Mouse (Mus musculus): Measurements from ENCODE around the gene Bgn. TPM values are rescaled to one million over a fixed set of nuclear protein-coding genes. Genes with fewer than 3 reads are reported as not detected.
"Not testable (repeated sequence)": the region's sequence is repeated elsewhere in the genome, so short reads cannot be mapped to it uniquely, and the experiment has no call there.

The Bgn gene
- polyA plus RNA-seq, 1 experiment: 25.5 TPM

DNA sequence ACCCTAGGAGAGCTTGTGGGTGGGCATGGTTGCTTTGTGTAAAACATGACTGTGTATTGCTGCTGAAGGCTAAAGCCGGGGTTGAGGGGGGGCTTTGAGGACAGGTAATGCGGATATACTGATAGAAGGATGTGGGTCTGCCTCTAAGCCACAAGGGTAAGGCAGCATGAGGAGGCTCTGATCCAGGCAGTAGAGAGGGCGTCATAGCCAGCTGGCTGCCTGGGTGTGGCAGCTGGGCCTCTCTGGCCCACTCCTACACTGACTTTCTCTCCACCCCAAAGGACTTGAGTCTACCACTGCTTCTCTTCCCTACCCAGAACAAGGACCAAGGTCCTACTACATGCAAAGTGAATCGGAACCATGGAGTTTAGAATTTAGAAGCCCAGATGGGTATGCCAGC is 1.5 kb downstream of the Bgn start:
- Histone ChIP-seq H3K4me3 (ENCODE audit: insufficient read depth, low read length) (no peak overlapping the region), H3K27ac (ENCODE audit: insufficient read depth, low read depth, low read length) (no peak overlapping the region), H3K4me1 (ENCODE audit: control insufficient read depth, insufficient read depth, low read length) (peaks cover 2% of the 10 kb centered on the region; the same call in 1 of the 2 replicates)
- TF ChIP-seq CTCF (IDR thresholded peaks at IDR 0.05; ENCODE audit: low read depth, low read length): no peak

DNA sequence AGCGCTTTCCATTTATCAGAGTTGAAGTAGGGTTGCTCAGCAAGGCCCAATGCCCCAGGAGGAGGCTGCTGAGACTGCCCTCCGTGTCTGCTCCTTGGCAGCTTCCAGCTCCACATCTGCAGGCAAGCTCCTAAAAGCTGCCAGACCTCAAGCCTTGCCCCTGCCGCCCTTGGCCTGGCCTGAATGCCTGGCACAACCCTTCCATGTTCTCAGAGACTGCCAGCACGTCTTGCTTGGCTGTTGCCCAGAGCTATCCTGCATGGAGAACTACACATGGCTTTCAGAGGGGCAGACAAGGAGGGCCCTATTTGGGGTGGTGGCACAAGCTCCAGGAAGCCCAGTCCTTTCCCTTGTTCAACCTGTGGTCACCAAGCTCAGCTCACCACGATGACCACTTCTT is 3.5 kb downstream of the Bgn start:
- Histone ChIP-seq H3K4me3 (ENCODE audit: insufficient read depth, low read length) (no peak overlapping the region), H3K4me1 (ENCODE audit: control insufficient read depth, insufficient read depth, low read length) (no peaks in the 10 kb centered on the region), H3K27ac (ENCODE audit: insufficient read depth, low read depth, low read length) (no peak overlapping the region)
- TF ChIP-seq POLR2A (IDR thresholded peaks at IDR 0.05; ENCODE audit: borderline replicate concordance, low read depth, low read length) (no peak), CTCF (IDR thresholded peaks at IDR 0.05; ENCODE audit: low read depth, low read length) (no peak)

DNA sequence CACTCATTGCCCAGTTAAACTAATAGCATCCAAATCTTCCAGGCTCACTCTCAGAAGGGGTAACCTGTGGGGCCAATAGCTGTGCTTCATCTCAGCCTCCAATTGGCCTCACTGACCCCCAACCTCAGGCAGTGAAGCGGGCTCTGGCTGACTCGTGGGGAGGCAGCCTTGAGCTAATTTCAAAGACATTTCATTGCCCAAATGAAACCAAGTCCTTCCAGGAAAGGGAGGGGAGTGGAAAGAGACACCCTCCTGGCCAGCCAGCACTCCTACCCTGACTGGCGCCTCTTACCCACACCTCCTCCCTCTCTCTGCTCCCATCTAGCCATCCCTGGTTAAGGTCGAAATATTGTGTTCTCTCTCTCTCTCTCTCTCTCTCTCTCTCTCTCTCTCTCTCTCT is 6.8 kb downstream of the Bgn start:
- no peak overlapping the region for H3K27ac ChIP-seq (ENCODE audit: insufficient read depth, low read depth, low read length)
- H3K4me1 ChIP-seq (ENCODE audit: control insufficient read depth, insufficient read depth, low read length): no peaks in the 10 kb centered on the region
- no peak overlapping the region for H3K4me3 ChIP-seq (ENCODE audit: insufficient read depth, low read length)
- TF ChIP-seq POLR2A (IDR thresholded peaks at IDR 0.05; ENCODE audit: borderline replicate concordance, low read depth, low read length): no peak
- TF ChIP-seq CTCF (IDR thresholded peaks at IDR 0.05; ENCODE audit: low read depth, low read length): no peak

DNA sequence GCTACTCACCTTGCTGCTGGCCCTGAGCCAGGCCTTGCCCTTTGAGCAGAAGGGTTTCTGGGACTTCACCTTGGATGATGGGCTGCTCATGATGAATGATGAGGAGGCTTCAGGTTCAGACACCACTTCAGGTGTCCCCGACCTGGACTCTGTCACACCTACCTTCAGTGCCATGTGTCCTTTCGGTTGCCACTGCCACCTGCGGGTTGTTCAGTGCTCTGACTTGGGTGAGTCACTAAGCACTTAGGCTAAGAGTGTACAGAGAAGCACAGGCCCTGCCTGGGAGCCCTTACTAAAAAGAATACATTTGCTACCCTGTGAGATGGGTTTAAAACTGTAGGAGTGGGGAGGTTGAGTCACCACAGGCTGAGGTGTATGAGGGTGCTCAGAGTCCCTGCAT is 7.4 kb downstream of the Bgn start:
- TF ChIP-seq POLR2A (IDR thresholded peaks at IDR 0.05; ENCODE audit: borderline replicate concordance, low read depth, low read length) (no peak), CTCF (IDR thresholded peaks at IDR 0.05; ENCODE audit: low read depth, low read length) (no peak)
- no peaks in the 10 kb centered on the region for H3K4me1 ChIP-seq (ENCODE audit: control insufficient read depth, insufficient read depth, low read length)

DNA sequence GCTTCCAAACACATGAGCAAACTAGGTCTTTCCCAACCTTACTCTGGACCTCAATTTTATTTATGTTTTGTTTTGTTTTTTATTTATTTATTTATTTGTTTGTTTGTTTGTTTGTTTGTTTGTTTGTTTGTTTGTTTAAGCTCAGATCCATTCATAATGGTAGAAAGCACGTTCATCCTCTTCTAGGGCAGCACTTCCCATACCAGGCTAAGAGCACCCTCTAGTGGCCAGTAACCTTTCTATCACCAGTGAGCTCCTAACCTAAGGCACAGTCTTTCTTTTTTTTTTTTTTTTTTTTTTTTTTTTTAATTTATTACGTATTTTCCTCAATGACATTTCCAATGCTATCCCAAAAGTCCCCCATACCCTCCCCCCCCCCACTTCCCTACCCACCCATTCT is 10.2 kb downstream of the Bgn start:
- not testable (repeated sequence) for H3K4me1 ChIP-seq (ENCODE audit: control insufficient read depth, insufficient read depth, low read length)

More for the DNA sequence above, 7.4 kb downstream of the Bgn start:
- Histone ChIP-seq H3K27ac (ENCODE audit: insufficient read depth, low read depth, low read length) (no peak overlapping the region), H3K4me3 (ENCODE audit: insufficient read depth, low read length) (no peak overlapping the region)

DNA sequence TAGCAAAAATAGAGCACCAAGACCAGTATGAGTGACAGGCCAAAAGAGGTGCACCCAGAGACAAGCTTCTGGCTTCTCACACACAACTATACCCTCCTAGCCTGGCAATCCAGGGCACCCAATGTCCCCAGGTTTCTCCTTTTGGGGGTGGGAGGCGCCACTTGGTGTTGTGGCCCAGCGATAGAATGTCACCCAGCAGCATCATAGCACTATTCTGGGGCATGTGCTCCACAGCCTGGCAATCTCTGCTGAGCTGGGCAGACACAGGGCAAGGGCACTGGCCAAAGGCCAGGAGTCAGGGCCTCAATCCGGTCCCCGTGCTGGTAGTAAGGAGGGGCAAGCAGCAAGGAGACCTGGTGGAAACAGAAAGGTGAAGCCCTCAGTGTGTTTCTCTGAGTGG is 13.3 kb downstream of the Bgn start:
- no peak for TF ChIP-seq CTCF (IDR thresholded peaks at IDR 0.05; ENCODE audit: low read depth, low read length)
- no peak for TF ChIP-seq POLR2A (IDR thresholded peaks at IDR 0.05; ENCODE audit: borderline replicate concordance, low read depth, low read length)
- H3K4me1 ChIP-seq (ENCODE audit: control insufficient read depth, insufficient read depth, low read length): no peaks in the 10 kb centered on the region
- no peak overlapping the region for H3K4me3 ChIP-seq (ENCODE audit: insufficient read depth, low read length)
- H3K27ac ChIP-seq (ENCODE audit: insufficient read depth, low read depth, low read length): no peak overlapping the region

More for the DNA sequence above, 10.2 kb downstream of the Bgn start:
- not testable (repeated sequence) for H3K4me3 ChIP-seq (ENCODE audit: insufficient read depth, low read length); H3K27ac ChIP-seq (ENCODE audit: insufficient read depth, low read depth, low read length)

DNA sequence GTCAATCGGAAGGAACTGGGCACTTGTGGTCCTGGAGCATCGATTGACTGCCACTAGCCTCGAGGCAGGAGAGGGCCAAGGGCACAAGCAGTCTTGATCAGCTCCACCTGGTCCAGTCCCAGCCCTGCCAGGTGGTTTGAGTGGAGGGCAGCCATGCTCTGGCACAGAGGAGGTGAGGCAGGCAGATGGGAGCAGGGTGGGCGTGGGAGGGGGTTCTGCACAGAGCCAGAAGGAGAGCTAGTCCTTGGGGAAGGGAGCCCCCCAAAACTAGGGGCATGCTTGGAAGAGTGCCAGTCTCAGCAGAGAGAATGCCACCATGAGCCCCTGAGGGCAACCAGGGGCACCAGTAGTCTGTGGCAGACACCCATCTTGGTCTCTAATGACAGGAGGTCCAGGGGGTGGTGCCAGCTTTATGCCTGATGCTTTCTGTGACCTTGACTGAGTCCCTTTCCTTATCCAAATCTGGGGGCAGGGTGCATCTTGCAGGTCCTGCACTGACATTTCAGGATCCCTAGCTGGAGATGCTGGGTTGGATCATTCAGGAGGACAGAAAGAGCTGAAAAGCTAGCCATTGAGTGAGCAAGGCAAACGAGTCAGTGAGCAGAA is 21.8 kb downstream of the Bgn start:
- H3K4me1 ChIP-seq (ENCODE audit: control insufficient read depth, insufficient read depth, low read length): no peaks in the 10 kb centered on the region
- no peak for TF ChIP-seq CTCF (IDR thresholded peaks at IDR 0.05; ENCODE audit: low read depth, low read length)
- no peak for TF ChIP-seq POLR2A (IDR thresholded peaks at IDR 0.05; ENCODE audit: borderline replicate concordance, low read depth, low read length)
- no peak overlapping the region for H3K4me3 ChIP-seq (ENCODE audit: insufficient read depth, low read length)
- no peak overlapping the region for H3K27ac ChIP-seq (ENCODE audit: insufficient read depth, low read depth, low read length)

DNA sequence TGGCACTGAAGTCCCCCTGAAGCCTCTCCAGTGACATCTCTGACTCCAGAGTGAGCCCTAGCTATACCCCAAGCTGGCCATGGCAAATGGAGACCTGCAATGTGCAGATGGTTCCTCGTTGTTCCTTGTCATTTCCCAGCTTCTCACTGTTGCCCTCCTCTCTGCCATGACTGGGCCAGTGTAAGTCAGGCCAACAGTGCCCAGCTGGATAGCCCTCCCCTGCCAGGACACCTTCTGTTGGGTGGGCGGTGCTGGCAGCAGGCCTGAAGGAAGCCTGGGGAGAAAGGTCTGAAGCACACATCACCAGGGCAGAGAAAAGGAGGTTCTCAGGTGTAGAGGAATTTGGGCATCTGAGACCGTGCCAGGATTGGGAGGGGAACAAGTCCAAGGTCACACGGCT is 23.2 kb downstream of the Bgn start:
- TF ChIP-seq POLR2A (IDR thresholded peaks at IDR 0.05; ENCODE audit: borderline replicate concordance, low read depth, low read length): no peak
- TF ChIP-seq CTCF (IDR thresholded peaks at IDR 0.05; ENCODE audit: low read depth, low read length): no peak
- Histone ChIP-seq H3K27ac (ENCODE audit: insufficient read depth, low read depth, low read length) (no peak overlapping the region), H3K4me1 (ENCODE audit: control insufficient read depth, insufficient read depth, low read length) (no peaks in the 10 kb centered on the region), H3K4me3 (ENCODE audit: insufficient read depth, low read length) (no peak overlapping the region)

DNA sequence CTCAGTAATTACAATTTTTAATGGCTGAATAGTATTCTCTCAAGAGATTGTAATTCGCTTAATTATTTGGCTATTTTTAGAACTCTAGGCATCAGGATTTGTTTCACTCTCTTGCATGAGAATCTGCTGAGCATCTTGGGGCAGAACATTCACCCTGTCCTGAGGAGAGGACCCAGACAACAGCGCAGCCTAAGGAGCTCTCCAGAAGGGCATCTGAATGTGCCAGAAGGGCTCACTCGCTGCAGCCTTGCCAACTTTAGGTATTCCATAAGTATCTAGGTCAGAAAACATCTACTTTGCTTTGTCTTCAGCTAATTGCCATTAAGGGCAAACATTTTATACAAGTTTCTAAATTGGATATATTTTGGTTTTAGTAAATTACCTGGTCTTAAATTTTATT is 25.8 kb downstream of the Bgn start:
- Histone ChIP-seq H3K4me3 (ENCODE audit: insufficient read depth, low read length) (no peak overlapping the region), H3K27ac (ENCODE audit: insufficient read depth, low read depth, low read length) (no peak overlapping the region), H3K4me1 (ENCODE audit: control insufficient read depth, insufficient read depth, low read length) (no peaks in the 10 kb centered on the region)
- TF ChIP-seq CTCF (IDR thresholded peaks at IDR 0.05; ENCODE audit: low read depth, low read length) (no peak), POLR2A (IDR thresholded peaks at IDR 0.05; ENCODE audit: borderline replicate concordance, low read depth, low read length) (no peak)

DNA sequence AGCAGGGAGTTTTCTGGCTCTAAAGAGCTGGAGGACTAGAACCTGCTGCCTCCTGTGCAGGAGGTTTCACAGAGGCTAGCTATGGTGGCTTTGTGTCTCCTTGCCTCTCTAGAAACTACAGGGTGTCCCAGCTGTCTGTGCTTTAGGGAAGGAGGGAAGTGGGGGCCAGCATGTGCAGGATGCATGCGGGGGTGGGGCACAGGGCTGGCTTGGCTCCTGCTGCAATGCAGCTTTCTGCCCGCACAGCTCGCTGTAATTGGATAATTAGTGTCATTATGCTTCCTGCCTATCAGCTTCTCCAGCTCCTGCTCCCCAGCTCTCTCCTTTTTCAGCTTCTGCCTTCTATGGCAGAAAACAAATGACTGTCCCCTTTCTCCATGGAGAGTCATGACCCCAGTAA is 29.5 kb downstream of the Bgn start:
- TF ChIP-seq CTCF (IDR thresholded peaks at IDR 0.05; ENCODE audit: low read depth, low read length) (no peak), POLR2A (IDR thresholded peaks at IDR 0.05; ENCODE audit: borderline replicate concordance, low read depth, low read length) (no peak)
- Histone ChIP-seq H3K27ac (ENCODE audit: insufficient read depth, low read depth, low read length) (no peak overlapping the region), H3K4me3 (ENCODE audit: insufficient read depth, low read length) (no peak overlapping the region), H3K4me1 (ENCODE audit: control insufficient read depth, insufficient read depth, low read length) (no peaks in the 10 kb centered on the region)

DNA sequence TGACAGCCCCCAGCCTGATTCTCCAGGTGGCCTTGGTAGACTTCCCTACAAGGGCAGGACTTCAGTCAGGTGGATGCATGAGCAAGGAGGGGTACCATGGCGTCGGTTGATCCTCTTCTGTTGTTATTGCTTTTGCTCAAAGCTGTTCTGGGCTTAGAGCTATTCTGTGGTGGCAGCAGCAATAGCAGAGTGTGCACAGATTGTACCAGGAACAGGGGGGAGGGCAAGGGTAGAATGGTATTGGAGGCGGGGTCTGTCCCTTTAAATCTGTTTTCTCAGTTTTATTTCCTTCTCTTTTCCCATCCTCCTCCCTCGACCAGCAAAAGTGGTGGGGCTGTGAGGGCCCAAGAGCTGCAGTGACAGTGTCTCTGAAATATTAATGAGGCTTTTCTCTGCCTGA is 33.2 kb downstream of the Bgn start:
- TF ChIP-seq CTCF (IDR thresholded peaks at IDR 0.05; ENCODE audit: low read depth, low read length) (no peak), POLR2A (IDR thresholded peaks at IDR 0.05; ENCODE audit: borderline replicate concordance, low read depth, low read length) (no peak)
- Histone ChIP-seq H3K27ac (ENCODE audit: insufficient read depth, low read depth, low read length) (no peak overlapping the region), H3K4me1 (ENCODE audit: control insufficient read depth, insufficient read depth, low read length) (no peaks in the 10 kb centered on the region), H3K4me3 (ENCODE audit: insufficient read depth, low read length) (no peak overlapping the region)

Measured in bone marrow macrophage, adult 2 months (primary cell).